Mouse (Mus musculus) heart, adult 2 months (tissue): ENCODE data around the gene P2rx4. TPM values are rescaled to one million over a fixed set of nuclear protein-coding genes. Genes with fewer than 3 reads are reported as not detected.
"Not testable (repeated sequence)": the region's sequence is repeated elsewhere in the genome, so short reads cannot be mapped to it uniquely, and the experiment has no call there.

Experiments used
- DNase-seq, 2 experiments: peaks; one replicate each; pipeline ENCODE4 v3.0.0; 2021
- H3K27ac ChIP-seq: fragments of 200-600 bp; 2 replicates; pipeline ENCODE4 v1.8.1; 2022
- H3K27me3 ChIP-seq: fragments of 200-500 bp; 2 replicates; pipeline ENCODE4 v1.6.1; 2012; ENCODE audit warnings: mild to moderate bottlenecking, low read length, inconsistent platforms, mixed read lengths; ENCODE audit not compliant: control insufficient read depth, insufficient read depth
- H3K36me3 ChIP-seq: fragments of 200-500 bp; 2 replicates; pipeline ENCODE4 v1.6.1; 2012; ENCODE audit warnings: low read length, inconsistent platforms; ENCODE audit not compliant: control insufficient read depth, insufficient read depth
- H3K4me1 ChIP-seq: fragments of 200-500 bp; 2 replicates; pipeline ENCODE4 v1.6.1; 2011; ENCODE audit warnings: low read length; ENCODE audit not compliant: control insufficient read depth, insufficient read depth
- H3K4me3 ChIP-seq: fragments of 200-600 bp; 2 replicates; pipeline ENCODE4 v1.8.1; 2022
- H3K79me2 ChIP-seq: fragments of 200-500 bp; replicated peaks from 2 replicates; pipeline ENCODE4 v1.6.1; 2012; ENCODE audit warnings: mild to moderate bottlenecking, inconsistent platforms, low read length, moderate library complexity, mixed read lengths; ENCODE audit not compliant: control insufficient read depth, insufficient read depth
- H3K9ac ChIP-seq: fragments of 200-500 bp; 2 replicates; pipeline ENCODE4 v1.6.1; 2012; ENCODE audit warnings: low read depth, mild to moderate bottlenecking, control low read depth, inconsistent platforms, low read length, mixed read lengths
- CTCF ChIP-seq: fragments of 200-600 bp; IDR thresholded peaks from 2 replicates; pipeline ENCODE4 v1.8.1; 2022; ENCODE audit warnings: antibody characterized with exemption, mild to moderate bottlenecking, moderate library complexity
- EP300 ChIP-seq: fragments of 200-500 bp; IDR thresholded peaks from 2 replicates; pipeline ENCODE4 v1.6.1; 2011; ENCODE audit warnings: low read depth, low read length, control low read depth; ENCODE audit not compliant: insufficient read depth
- POLR2A ChIP-seq: fragments of 200-500 bp; IDR thresholded peaks from 2 replicates; pipeline ENCODE4 v1.6.1; 2011; ENCODE audit warnings: mild to moderate bottlenecking, low read depth, low read length, control low read depth; ENCODE audit not compliant: insufficient read depth
- WGBS: fragments of 180-500 bp; shearing (Covaris S2); methylation state at CpG from one replicate; pipeline ENCODE4 v1.1.7; 2018; 5-methylcytosine and 5-hydroxymethylcytosine counted together
- intact Hi-C: fragments of 180-260 bp; cut with DNase I; formaldehyde crosslinking; loops from one replicate; pipeline ENCODE4 v1.15.1; 2025
- long read RNA-seq: library from polyadenylated mRNA; stranded (forward); transcript quantifications from one replicate; pipeline ENCODE4 v2.0.0, GENCODE M21; 2021
- polyA plus RNA-seq: library from polyadenylated mRNA; depleted of rRNA; stranded (reverse); fragments of >200 nt; gene quantifications from 2 replicates; pipeline ENCODE4 v1.2.3, GENCODE M21; 2012; rRNA removed
- total RNA-seq, 2 experiments: library from RNA; stranded (reverse); gene quantifications; 2 replicates each; pipeline ENCODE4 v1.2.3; 2021

The P2rx4 gene
- total RNA-seq (10 to 100 TPM; 17.4 to 19.0 TPM), polyA plus RNA-seq (28.9 and 35.0 TPM in 2 replicates)
- long read RNA-seq, transcript P2rx4-201 (12 exons, 2,702 nt), result major isoform, 34 of 37 reads
- long read RNA-seq, partial matches to known transcripts, result 1 of 37 reads
- long read RNA-seq, other reads (novel, unspliced or antisense), result 0 of 37 reads

DNA sequence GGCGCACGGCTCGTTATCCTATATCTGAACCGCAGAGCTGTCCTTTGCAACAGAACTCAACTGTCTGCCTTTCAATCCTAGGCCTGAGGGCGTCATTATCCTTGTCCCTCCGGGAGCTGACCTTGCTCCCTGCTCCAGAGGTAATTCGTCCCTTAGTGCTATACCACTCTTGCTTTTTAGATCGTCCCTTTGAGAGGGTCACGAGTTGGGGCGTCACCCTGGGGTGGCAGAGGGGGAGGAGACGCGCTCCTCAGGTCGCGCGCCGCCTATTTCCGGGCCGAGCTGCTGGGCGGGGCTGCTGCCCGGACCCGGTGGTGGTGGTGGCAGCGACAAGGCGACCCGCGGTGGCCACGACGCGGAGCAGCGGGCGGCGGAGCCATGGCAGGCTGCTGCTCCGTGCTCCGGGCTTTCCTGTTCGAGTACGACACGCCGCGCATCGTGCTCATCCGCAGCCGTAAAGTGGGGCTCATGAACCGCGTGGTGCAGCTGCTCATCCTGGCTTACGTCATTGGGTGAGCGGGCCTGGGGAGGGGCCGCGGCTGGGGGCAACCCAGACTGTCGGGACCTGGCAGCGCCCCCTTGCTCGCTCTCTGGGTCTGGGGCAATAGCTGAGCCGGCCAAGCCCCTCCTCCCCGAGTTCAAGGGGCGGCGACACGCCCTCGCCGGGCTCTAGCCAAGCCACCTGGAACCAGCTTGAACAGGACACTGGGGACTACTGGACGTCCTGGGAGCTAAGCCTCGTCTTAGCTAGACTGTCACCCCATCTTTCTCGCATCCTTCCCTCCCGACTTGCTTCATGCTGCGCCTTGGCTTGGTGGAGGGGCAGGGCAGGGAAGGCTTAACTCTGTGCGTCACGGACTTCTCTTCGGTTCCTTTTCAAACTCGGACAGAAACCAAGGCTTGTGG is at the start of gene P2rx4:
P2rx4 (plus strand) TSS at position 269 of the 906 bp plus-strand sequence.
- peak within 1 kb of the TSS; percentile 87 for H3K9ac ChIP-seq
- H3K36me3 ChIP-seq, result 0 out of 2 replicates have a peak, but pooled peaks cover 2% of the 10 kb centered on the region
- TF ChIP-seq CTCF, result peak; percentile 31
- peak; percentile 85 for TF ChIP-seq EP300
- TF ChIP-seq POLR2A, result peak; percentile 82
- H3K27me3 ChIP-seq, result no peaks in the 10 kb centered on the region
- peaks cover 4% of the 10 kb centered on the region for H3K4me1 ChIP-seq
- H3K79me2 ChIP-seq, result no peaks in the 10 kb centered on the region
- intact Hi-C loops, result no loop called here
- WGBS, result under 1% methylated on average over 66 of the region's 66 CpGs
- peak; percentile 87 to 92 for DNase-seq
- H3K4me3 ChIP-seq, result peak within 1 kb of the TSS; percentile 68
- H3K27ac ChIP-seq, result peak within 1 kb of the TSS; percentile 80

DNA sequence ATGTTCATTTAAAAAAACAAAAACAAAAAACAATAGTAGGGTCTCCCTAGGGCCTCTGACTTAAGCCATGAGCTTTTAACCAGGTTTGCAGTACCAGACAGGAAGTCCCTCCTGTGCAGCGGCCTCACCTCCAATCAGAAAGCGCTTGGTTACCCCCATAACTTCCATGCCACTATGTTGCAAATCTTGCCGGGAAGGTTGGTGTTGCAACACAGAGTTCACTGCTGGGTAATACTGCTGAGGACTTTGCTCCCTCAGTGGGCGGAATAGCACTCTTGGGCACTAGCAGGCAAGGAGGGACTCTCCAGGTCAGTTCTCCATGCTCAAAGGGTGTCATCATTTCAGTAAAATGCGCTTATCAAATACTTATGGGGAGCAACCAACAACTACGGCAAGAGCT is 44.8 kb upstream of the P2rx4 start:
- no peak for DNase-seq
- peaks cover 1% of the 10 kb centered on the region; the same call in 1 of the 2 replicates for H3K4me1 ChIP-seq
- intact Hi-C loops, result no loop called here
- H3K9ac ChIP-seq, result no peak overlapping the region
- no peak overlapping the region for H3K4me3 ChIP-seq
- TF ChIP-seq POLR2A (no peak), EP300 (no peak), CTCF (no peak)
- H3K27ac ChIP-seq, result no peak overlapping the region
- no peaks in the 10 kb centered on the region for H3K79me2 ChIP-seq
- WGBS, result 93% methylated on average over 6 of the region's 6 CpGs
- no peaks in the 10 kb centered on the region for H3K27me3 ChIP-seq
- no peaks in the 10 kb centered on the region for H3K36me3 ChIP-seq

GRCm38 (mm10) chr5:122665036-122665435 is 42.3 kb upstream of the P2rx4 start:
- Histone ChIP-seq H3K4me1 (peaks cover 1% of the 10 kb centered on the region; the same call in 1 of the 2 replicates), H3K27ac (no peak overlapping the region), H3K79me2 (no peaks in the 10 kb centered on the region), H3K9ac (no peak overlapping the region), H3K4me3 (no peak overlapping the region), H3K36me3 (no peaks in the 10 kb centered on the region), H3K27me3 (no peaks in the 10 kb centered on the region)
- no peak for TF ChIP-seq CTCF
- no peak for DNase-seq
- 58% methylated on average over 5 of the region's 5 CpGs for WGBS
- intact Hi-C loops, result no loop called here

DNA sequence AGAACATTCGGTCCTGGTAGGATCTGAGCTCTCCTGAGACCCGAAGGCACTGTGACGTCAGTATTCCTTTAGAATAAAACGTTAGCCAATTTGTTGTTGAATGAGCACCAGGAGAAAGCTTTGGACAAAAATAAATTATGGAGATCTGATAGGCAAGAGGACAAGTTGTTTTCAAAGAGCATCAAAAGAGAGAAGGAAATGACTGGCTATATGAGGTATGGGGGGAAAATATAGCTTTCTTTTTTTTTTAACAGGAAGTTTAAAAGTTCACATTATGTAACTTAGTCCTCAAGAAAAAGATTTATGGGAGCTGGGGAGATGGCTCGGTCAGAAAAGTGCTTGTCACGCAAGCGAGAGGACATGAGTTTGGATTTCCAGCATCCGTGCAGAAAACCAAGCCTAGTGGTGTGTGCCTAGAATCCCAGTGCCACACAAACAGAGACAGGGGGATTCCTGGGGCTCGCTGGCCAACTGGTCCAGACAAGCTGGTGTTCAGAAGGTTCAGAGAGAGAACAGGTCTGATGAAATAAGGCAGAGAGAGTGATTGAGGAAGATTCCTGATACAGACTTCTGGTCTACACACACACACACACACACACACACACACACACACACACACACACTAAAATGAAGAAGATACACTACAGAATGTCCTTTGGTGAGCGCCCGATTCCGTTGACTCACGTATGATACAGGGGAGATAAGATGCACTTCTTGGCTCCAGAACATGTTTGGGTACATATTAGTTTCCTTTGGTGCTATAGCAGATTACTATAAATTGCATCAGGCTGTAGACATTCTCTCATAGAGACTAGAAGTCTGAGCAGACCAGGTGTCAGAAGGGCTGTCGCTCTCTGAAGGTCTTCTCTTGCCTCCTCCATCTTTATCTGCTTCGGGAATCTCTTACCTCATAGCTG is 38.1 kb upstream of the P2rx4 start:
- Histone ChIP-seq H3K27me3 (no peaks in the 10 kb centered on the region), H3K36me3 (no peaks in the 10 kb centered on the region), H3K79me2 (no peaks in the 10 kb centered on the region), H3K4me1 (no peaks in the 10 kb centered on the region), H3K27ac (no peak overlapping the region), H3K9ac (no peak overlapping the region), H3K4me3 (no peak overlapping the region)
- no peak for DNase-seq
- TF ChIP-seq CTCF (no peak), POLR2A (no peak), EP300 (no peak)
- WGBS, result 62% methylated on average over 15 of the region's 15 CpGs
- intact Hi-C loops, result no loop called here

DNA sequence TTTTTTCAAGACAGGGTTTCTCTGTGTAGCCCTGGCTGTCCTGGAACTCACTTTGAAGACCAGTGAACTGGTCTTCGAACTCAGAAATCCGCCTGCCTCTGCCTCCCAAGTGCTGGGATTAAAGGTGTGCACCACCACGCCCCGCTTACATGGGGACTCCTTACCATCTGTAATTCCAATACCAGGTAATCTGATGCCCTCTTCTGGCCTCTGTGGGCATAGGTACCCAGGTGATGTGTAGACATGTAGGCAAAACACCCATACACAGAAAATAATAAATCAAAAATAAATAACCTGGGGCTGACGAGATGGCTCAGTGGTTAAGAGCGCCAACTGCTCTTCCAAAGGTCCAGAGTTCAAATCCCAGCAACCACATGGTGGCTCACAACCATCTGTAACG is 35.7 kb upstream of the P2rx4 start:
- H3K79me2 ChIP-seq, result not testable (repeated sequence)

More for the DNA sequence above, 35.7 kb upstream of the P2rx4 start:
- H3K9ac ChIP-seq, H3K4me3 ChIP-seq, H3K27ac ChIP-seq, H3K4me1 ChIP-seq, H3K36me3 ChIP-seq, DNase-seq, H3K27me3 ChIP-seq, intact Hi-C loops: not testable (repeated sequence)
- peak; percentile 61 for TF ChIP-seq CTCF
- WGBS, result 81% methylated on average over 7 of the region's 7 CpGs
